Mouse (Mus musculus): Measurements from ENCODE around the gene Pm20d1. TPM values are rescaled to one million over a fixed set of nuclear protein-coding genes. Genes with fewer than 3 reads are reported as not detected.
A peak's percentile ranks its signal among the peaks of the same experiment; 100 is the strongest.

Gene Pm20d1
- total and polyA plus RNA-seq, 2 experiments: 35.5 to 62.0 TPM

DNA sequence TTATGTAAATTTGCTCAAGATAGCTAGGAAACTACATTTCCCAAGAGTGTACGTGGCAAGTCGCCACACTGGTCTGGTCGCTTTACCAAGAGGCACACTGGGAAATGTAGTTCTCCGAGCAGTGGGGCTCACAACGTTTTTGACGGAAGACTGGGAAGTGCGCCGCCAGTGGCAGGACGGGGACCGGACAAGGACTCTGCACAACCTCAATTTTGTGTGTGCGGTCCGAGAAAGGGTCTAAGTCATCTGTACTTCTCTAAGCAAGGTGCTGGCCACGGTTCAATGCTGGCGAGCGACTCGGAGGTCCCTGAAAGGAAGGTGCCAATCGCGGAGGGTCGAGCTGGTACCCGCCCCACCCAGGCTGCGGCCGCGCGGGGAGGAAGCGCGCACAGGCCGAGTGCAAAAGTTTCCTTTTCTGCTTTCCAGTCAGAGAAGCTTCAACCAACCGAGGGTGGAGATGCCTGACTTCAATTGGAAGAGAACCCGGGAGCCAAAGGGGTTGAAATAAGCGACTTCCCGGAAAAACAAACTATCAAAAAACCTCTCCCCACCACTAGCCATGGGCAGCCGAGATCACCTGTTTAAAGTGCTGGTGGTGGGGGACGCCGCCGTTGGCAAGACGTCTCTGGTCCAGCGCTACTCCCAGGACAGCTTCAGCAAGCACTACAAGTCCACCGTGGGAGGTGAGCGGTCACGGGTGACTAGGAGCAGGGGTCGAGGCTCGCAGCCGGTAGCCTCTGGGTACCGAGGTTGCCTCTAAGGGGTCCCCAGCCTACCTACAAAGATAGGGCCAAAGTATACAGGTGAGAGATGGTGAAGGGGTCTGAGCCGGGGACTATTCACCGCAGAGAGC is 70.1 kb downstream of the Pm20d1 start, which contains the start of gene Rab29:
TSS of gene Rab29 (plus strand) at position 132 of the 853 bp plus-strand sequence.
- no peaks in the 10 kb centered on the region for H3K27me3 ChIP-seq (ENCODE audit: control insufficient read depth, insufficient read depth, low read length)
- H3K4me1 ChIP-seq (ENCODE audit: control insufficient read depth, insufficient read depth, low read length): peaks cover 2% of the 10 kb centered on the region; the same call in 1 of the 2 replicates
- DNase-seq (ENCODE audit: extremely low read depth, low read depth, low spot score): peak; percentile 94
- peak within 1 kb of the TSS; percentile 81 for H3K9ac ChIP-seq (ENCODE audit: low read depth, low read length)
- H3K36me3 ChIP-seq (ENCODE audit: control insufficient read depth, insufficient read depth, low read length): peaks cover 4% of the 10 kb centered on the region; the same call in 1 of the 2 replicates
- under 1% methylated on average over 46 of the region's 46 CpGs for WGBS
- H3K79me2 ChIP-seq (ENCODE audit: control insufficient read depth, insufficient read depth, low read length): no peaks in the 10 kb centered on the region
- H3K4me3 ChIP-seq (ENCODE audit: insufficient read depth, low read depth, low read length): peak within 1 kb of the TSS; percentile 75
- TF ChIP-seq POLR2A (IDR thresholded peaks at IDR 0.05; ENCODE audit: extremely low read depth, insufficient read depth, low read length) (0 out of 2 replicates have a peak, but pooled peaks have one; percentile 38), CTCF (IDR thresholded peaks at IDR 0.05; ENCODE audit: low read depth, low read length) (peak; percentile 92)
- peak within 1 kb of the TSS; percentile 62 for H3K27ac ChIP-seq (replicated peaks; ENCODE audit: insufficient read depth, low read depth, low read length)

DNA sequence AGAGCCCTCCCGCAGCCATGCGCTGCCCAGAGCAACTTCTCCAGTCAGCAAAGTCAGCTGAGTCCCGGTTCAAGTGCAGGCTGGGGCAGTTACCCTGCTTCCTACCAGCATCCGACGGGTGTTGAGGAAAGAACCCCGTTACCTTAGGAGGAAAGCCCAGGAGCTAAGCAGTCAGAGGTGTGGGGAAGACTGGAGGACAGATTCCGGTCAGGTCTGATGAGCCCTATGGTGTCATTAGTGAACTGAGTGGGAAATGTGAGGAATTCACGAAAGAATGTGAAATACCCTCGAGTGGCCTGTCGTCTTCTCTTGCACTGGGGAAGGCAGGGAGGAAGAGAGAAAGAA is 70.7 kb downstream of the Pm20d1 start:
- peak overlapping the region; percentile 62 for H3K27ac ChIP-seq (replicated peaks; ENCODE audit: insufficient read depth, low read depth, low read length)
- DNase-seq (ENCODE audit: extremely low read depth, low read depth, low spot score): peak; percentile 12
- WGBS: 25% methylated on average over 10 of the region's 10 CpGs

DNA sequence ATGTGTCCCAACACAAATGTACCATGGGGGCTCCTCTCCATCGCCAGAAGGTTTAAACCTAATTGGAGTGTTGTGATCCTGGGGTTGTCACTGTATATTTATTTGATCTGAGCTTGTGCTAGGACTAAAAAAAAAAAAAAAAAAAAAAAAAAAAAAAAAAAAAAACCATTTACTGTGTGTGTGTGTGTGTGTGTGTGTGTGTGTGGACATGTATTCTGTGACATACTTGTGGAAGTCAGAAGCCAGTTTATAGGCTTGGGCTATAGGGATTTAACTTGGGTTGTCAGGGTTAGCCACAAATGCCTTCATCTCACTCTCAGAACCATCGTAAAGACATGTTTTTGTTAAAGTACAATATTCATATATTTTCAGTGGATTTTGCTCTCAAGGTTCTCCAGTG is 72.4 kb downstream of the Pm20d1 start:
- Histone ChIP-seq H3K9ac (ENCODE audit: low read depth, low read length) (no peak overlapping the region), H3K27me3 (ENCODE audit: control insufficient read depth, insufficient read depth, low read length) (no peaks in the 10 kb centered on the region), H3K27ac (replicated peaks; ENCODE audit: insufficient read depth, low read depth, low read length) (no peak overlapping the region), H3K79me2 (ENCODE audit: control insufficient read depth, insufficient read depth, low read length) (no peaks in the 10 kb centered on the region), H3K4me3 (ENCODE audit: insufficient read depth, low read depth, low read length) (no peak overlapping the region), H3K36me3 (ENCODE audit: control insufficient read depth, insufficient read depth, low read length) (peaks cover 12% of the 10 kb centered on the region), H3K4me1 (ENCODE audit: control insufficient read depth, insufficient read depth, low read length) (peaks cover 2% of the 10 kb centered on the region; the same call in 1 of the 2 replicates)
- TF ChIP-seq POLR2A (IDR thresholded peaks at IDR 0.05; ENCODE audit: extremely low read depth, insufficient read depth, low read length): no peak
- TF ChIP-seq CTCF (IDR thresholded peaks at IDR 0.05; ENCODE audit: low read depth, low read length): no peak
- DNase-seq (ENCODE audit: extremely low read depth, low read depth, low spot score): no peak
- 97% methylated on average over 2 of the region's 2 CpGs for WGBS

More for the DNA sequence above, 70.7 kb downstream of the Pm20d1 start:
- peak overlapping the region; percentile 75 for H3K4me3 ChIP-seq (ENCODE audit: insufficient read depth, low read depth, low read length)
- peak overlapping the region; percentile 81 for H3K9ac ChIP-seq (ENCODE audit: low read depth, low read length)
- peaks cover 9% of the 10 kb centered on the region for H3K36me3 ChIP-seq (ENCODE audit: control insufficient read depth, insufficient read depth, low read length)
- H3K79me2 ChIP-seq (ENCODE audit: control insufficient read depth, insufficient read depth, low read length): no peaks in the 10 kb centered on the region
- H3K4me1 ChIP-seq (ENCODE audit: control insufficient read depth, insufficient read depth, low read length): peaks cover 2% of the 10 kb centered on the region; the same call in 1 of the 2 replicates
- no peaks in the 10 kb centered on the region for H3K27me3 ChIP-seq (ENCODE audit: control insufficient read depth, insufficient read depth, low read length)
- TF ChIP-seq CTCF (IDR thresholded peaks at IDR 0.05; ENCODE audit: low read depth, low read length) (no peak), POLR2A (IDR thresholded peaks at IDR 0.05; ENCODE audit: extremely low read depth, insufficient read depth, low read length) (no peak)

Other genes starting within 250 kb of the Pm20d1 start
- not detected in 2 replicates for gene Avpr1b, start 198.1 kb upstream of the Pm20d1 start, total RNA-seq (2014; rRNA removed)
- gene Avpr1b, start 198.1 kb upstream of the Pm20d1 start, polyA plus RNA-seq (2012; rRNA removed): not detected in 2 replicates
- 0.20 TPM in 1 of 2 replicates, not detected in the other for gene Ctse, start 159.1 kb upstream of the Pm20d1 start, total RNA-seq (2014; rRNA removed)
- 0.11 and 15.8 TPM in 2 replicates for gene Ctse, start 159.1 kb upstream of the Pm20d1 start, polyA plus RNA-seq (2012; rRNA removed)
- 0.83 and 0.87 TPM in 2 replicates for gene Rab7b, start 108.7 kb upstream of the Pm20d1 start, total RNA-seq (2014; rRNA removed)
- 0.29 and 0.45 TPM in 2 replicates for gene Rab7b, start 108.7 kb upstream of the Pm20d1 start, polyA plus RNA-seq (2012; rRNA removed)
- under 0.01 TPM in 1 of 2 replicates, not detected in the other for gene Slc26a9, start 53.4 kb upstream of the Pm20d1 start, total RNA-seq (2014; rRNA removed)
- not detected in 2 replicates for gene Slc26a9, start 53.4 kb upstream of the Pm20d1 start, polyA plus RNA-seq (2012; rRNA removed)
- gene Slc41a1, start 30.1 kb downstream of the Pm20d1 start, total RNA-seq (2014; rRNA removed): 1.3 and 1.5 TPM in 2 replicates
- gene Slc41a1, start 30.1 kb downstream of the Pm20d1 start, polyA plus RNA-seq (2012; rRNA removed): 3.0 and 5.8 TPM in 2 replicates
- 16.8 and 18.2 TPM in 2 replicates for gene Rab29, start 69.8 kb downstream of the Pm20d1 start, total RNA-seq (2014; rRNA removed)
- gene Rab29, start 69.8 kb downstream of the Pm20d1 start, polyA plus RNA-seq (2012; rRNA removed): 20.2 and 20.7 TPM in 2 replicates
- 46.1 and 52.5 TPM in 2 replicates for gene Nucks1, start 113.2 kb downstream of the Pm20d1 start, total RNA-seq (2014; rRNA removed)
- gene Nucks1, start 113.2 kb downstream of the Pm20d1 start, polyA plus RNA-seq (2012; rRNA removed): 5.1 and 6.0 TPM in 2 replicates
- gene Slc45a3, start 165.6 kb downstream of the Pm20d1 start, total RNA-seq (2014; rRNA removed): 10.0 and 10.3 TPM in 2 replicates
- gene Slc45a3, start 165.6 kb downstream of the Pm20d1 start, polyA plus RNA-seq (2012; rRNA removed): 28.0 and 39.8 TPM in 2 replicates
- 39.4 and 42.1 TPM in 2 replicates for gene Elk4, start 210.2 kb downstream of the Pm20d1 start, total RNA-seq (2014; rRNA removed)
- gene Elk4, start 210.2 kb downstream of the Pm20d1 start, polyA plus RNA-seq (2012; rRNA removed): 17.2 and 23.3 TPM in 2 replicates